Mouse (Mus musculus) brain, embryonic 14.5 days (tissue): ENCODE results near the gene Ing3.

ENCODE experiments used
- CTCF ChIP-seq: fragments of 200-500 bp; IDR thresholded peaks from 2 replicates; pipeline ENCODE4 v1.5.1; 2012; ENCODE audit warnings: inconsistent platforms, mild to moderate bottlenecking, moderate library complexity, borderline replicate concordance; ENCODE audit not compliant: insufficient read depth, insufficient read length; ENCODE audit errors: extremely low read depth
- POLR2A ChIP-seq: fragments of 200-500 bp; IDR thresholded peaks from 2 replicates; pipeline ENCODE4 v1.6.1; 2012; ENCODE audit warnings: mild to moderate bottlenecking, inconsistent platforms, borderline replicate concordance; ENCODE audit not compliant: poor library complexity, insufficient read depth, insufficient read length, severe bottlenecking; ENCODE audit errors: extremely low read depth

DNA sequence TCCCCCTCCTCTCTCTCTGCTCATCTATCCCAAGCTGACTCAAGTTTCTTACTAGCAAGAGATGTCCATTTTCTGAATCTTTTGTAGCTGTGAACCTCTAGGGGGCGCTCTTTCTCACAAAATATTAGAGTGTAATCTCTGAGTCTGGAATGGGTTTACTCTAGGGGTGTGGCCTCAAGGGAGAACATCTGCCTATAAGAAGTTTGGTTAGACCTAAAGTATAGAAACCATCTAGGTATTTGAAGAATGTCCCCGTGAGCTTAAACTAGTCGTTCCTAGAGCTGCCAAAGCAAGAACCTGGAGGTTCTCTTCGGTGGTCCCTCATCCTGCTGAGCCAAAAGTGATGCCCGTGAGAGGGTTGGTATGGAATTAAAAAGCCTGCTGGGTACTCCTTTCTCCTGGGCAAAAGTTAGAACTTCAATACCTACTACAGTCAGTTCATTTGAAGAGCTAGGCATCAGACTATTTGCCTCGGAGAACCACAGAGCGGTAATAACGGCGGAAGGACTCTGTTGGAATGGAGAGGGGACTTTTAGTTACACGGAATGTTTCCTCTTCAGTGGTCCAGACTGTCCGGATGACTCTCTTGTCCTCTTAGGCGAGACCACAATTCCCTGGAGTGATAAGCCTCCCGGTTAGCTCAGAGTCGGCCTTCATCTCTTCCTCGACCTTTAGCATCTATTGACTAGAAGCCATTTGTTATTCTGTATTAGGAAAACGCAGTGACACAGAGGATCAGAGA is 35.8 kb downstream of the Ing3 start:
- TF ChIP-seq CTCF (peak; percentile 35; the same call in 1 of the 2 replicates), POLR2A (no peak)
